Mouse (Mus musculus) myocyte (in vitro differentiated cells): ENCODE results near the gene Lemd1.

ENCODE experiments used
- CEBPB ChIP-seq: IDR thresholded peaks from 2 replicates; pipeline ENCODE4 v1.6.1; 2011; ENCODE audit warnings: mild to moderate bottlenecking, moderate library complexity; ENCODE audit not compliant: poor library complexity, insufficient read depth, severe bottlenecking
- E2F4 ChIP-seq: IDR thresholded peaks from one replicate; pipeline ENCODE4 v1.6.1; 2011; ENCODE audit warnings: mild to moderate bottlenecking, control low read depth, moderate library complexity; ENCODE audit not compliant: insufficient read depth
- MAX ChIP-seq: IDR thresholded peaks from one replicate; pipeline ENCODE4 v1.6.1; 2011; ENCODE audit warnings: low read depth, mild to moderate bottlenecking, control low read depth
- MYOD1 ChIP-seq, 3 experiments: IDR thresholded peaks; one replicate each; pipeline ENCODE4 v1.6.1; 2011; ENCODE audit warnings: control low read depth in 2 of 3, low read depth in 2 of 3, mild to moderate bottlenecking in 2 of 3, moderate library complexity in 1 of 3; ENCODE audit not compliant: insufficient read length in 2 of 3, control insufficient read depth in 1 of 3
- MYOG ChIP-seq, 3 experiments: IDR thresholded peaks; one replicate each; pipeline ENCODE4 v1.6.1; 2011; ENCODE audit warnings: control low read depth in 2 of 3, low read depth in 2 of 3, mild to moderate bottlenecking in 2 of 3; ENCODE audit not compliant: insufficient read length in 2 of 3, control insufficient read depth in 1 of 3, insufficient read depth in 1 of 3
- POLR2A ChIP-seq: IDR thresholded peaks from one replicate; pipeline ENCODE4 v1.6.1; 2011; ENCODE audit warnings: low read depth, mild to moderate bottlenecking, control low read depth, moderate library complexity; ENCODE audit not compliant: insufficient read length
- POLR2AphosphoS2 ChIP-seq: IDR thresholded peaks from one replicate; pipeline ENCODE4 v1.6.1; 2011; ENCODE audit warnings: low read depth, control low read depth; ENCODE audit not compliant: insufficient read length
- SRF ChIP-seq: IDR thresholded peaks from one replicate; pipeline ENCODE4 v1.6.1; 2011; ENCODE audit warnings: low read depth; ENCODE audit not compliant: control insufficient read depth, insufficient read length
- TCF3 ChIP-seq: IDR thresholded peaks from one replicate; pipeline ENCODE4 v1.6.1; 2011; ENCODE audit warnings: low read depth, control low read depth; ENCODE audit not compliant: insufficient read length
- USF1 ChIP-seq: IDR thresholded peaks from one replicate; pipeline ENCODE4 v1.6.1; 2011; ENCODE audit warnings: low read depth, mild to moderate bottlenecking, control low read depth, moderate library complexity

GRCm38 (mm10) chr1:132289965-132290364 lies 98.7 kb downstream of the Lemd1 start:
- TF ChIP-seq TCF3 (no peak), MYOG (IDR thresholded peaks at IDR 0.05; ENCODE audit: control insufficient read depth in 1 of 3, insufficient read depth in 1 of 3, insufficient read length in 2 of 3, low read depth in 2 of 3) (no peak), SRF (no peak), E2F4 (no peak), MYOD1 (IDR thresholded peaks at IDR 0.05; ENCODE audit: control insufficient read depth in 1 of 3, insufficient read length in 2 of 3, low read depth in 2 of 3) (peak in 1 of 3 experiments; percentile 40), POLR2A (no peak), MAX (no peak), POLR2AphosphoS2 (no peak), CEBPB (no peak), USF1 (no peak)
